Mouse (Mus musculus) forebrain, postnatal 0 days (tissue): ENCODE measurements around the gene Plxnd1. TPM values are rescaled to one million over a fixed set of nuclear protein-coding genes. Genes with fewer than 3 reads are reported as not detected.

Experiments
- ATAC-seq: fragments of 200-750 bp; cut with Nextera tagmentation; 2 replicates; pipeline ENCODE4 v1.8.0; 2017; ENCODE audit warnings: mild to moderate bottlenecking, moderate library complexity
- DNase-seq: peaks from one replicate; pipeline ENCODE4 v3.0.0-alpha.2; 2015
- H3K27ac ChIP-seq: fragments of 300-500 bp; sonication (generic); 2 replicates; pipeline ENCODE4 v1.5.1; 2014; ENCODE audit warnings: low read depth, mild to moderate bottlenecking, antibody characterized with exemption, low read length, moderate library complexity, mixed read lengths
- H3K27me3 ChIP-seq: fragments of 300-500 bp; sonication (generic); 2 replicates; pipeline ENCODE4 v1.6.1; 2014; ENCODE audit warnings: mild to moderate bottlenecking, low read length, mixed read lengths; ENCODE audit not compliant: insufficient read depth
- H3K36me3 ChIP-seq: fragments of 300-500 bp; sonication (generic); 2 replicates; pipeline ENCODE4 v1.6.1; 2014; ENCODE audit warnings: mild to moderate bottlenecking, moderate library complexity; ENCODE audit not compliant: insufficient read depth
- H3K4me1 ChIP-seq: fragments of 300-500 bp; sonication (generic); 2 replicates; pipeline ENCODE4 v1.6.1; 2014; ENCODE audit warnings: antibody characterized with exemption; ENCODE audit not compliant: insufficient read depth
- H3K4me2 ChIP-seq: fragments of 300-500 bp; sonication (generic); 2 replicates; pipeline ENCODE4 v1.6.1; 2014; ENCODE audit warnings: low read depth, mild to moderate bottlenecking, moderate library complexity
- H3K4me3 ChIP-seq: fragments of 300-500 bp; sonication (generic); 2 replicates; pipeline ENCODE4 v1.5.1; 2014; ENCODE audit warnings: low read depth, low read length, mixed read lengths
- H3K9ac ChIP-seq: fragments of 300-500 bp; sonication (generic); 2 replicates; pipeline ENCODE4 v1.6.1; 2014; ENCODE audit warnings: mild to moderate bottlenecking
- H3K9me3 ChIP-seq: fragments of 300-500 bp; sonication (generic); 2 replicates; pipeline ENCODE4 v1.6.1; 2016; ENCODE audit warnings: low read length
- CTCF ChIP-seq: sonication (generic); IDR thresholded peaks from 2 replicates; pipeline ENCODE4 v1.5.1; 2016; ENCODE audit warnings: antibody characterized with exemption, control low read depth, low read depth
- WGBS: fragments of 180-500 bp; shearing (Covaris S2); extraction: QIAGEN DNeasy Blood & Tissue Kit; methylation state at CpG from one replicate; pipeline ENCODE4 v1.1.7; 2014; 5-methylcytosine and 5-hydroxymethylcytosine counted together
- polyA plus RNA-seq: library from polyadenylated mRNA; unstranded; fragments of >200 nt; fragmentation: Nextera tagmentation; extraction: Ambion mirVana; gene quantifications from 2 replicates; pipeline ENCODE4 v1.2.1, GENCODE M21; 2015
- total RNA-seq: library from RNA; depleted of rRNA; stranded (reverse); fragments of >200 nt; gene quantifications from 2 replicates; pipeline ENCODE4 v1.2.3, GENCODE M21; 2014

Plxnd1 gene
- total and polyA plus RNA-seq, 2 experiments from 2014 or later: 17.6 to 44.1 TPM

DNA sequence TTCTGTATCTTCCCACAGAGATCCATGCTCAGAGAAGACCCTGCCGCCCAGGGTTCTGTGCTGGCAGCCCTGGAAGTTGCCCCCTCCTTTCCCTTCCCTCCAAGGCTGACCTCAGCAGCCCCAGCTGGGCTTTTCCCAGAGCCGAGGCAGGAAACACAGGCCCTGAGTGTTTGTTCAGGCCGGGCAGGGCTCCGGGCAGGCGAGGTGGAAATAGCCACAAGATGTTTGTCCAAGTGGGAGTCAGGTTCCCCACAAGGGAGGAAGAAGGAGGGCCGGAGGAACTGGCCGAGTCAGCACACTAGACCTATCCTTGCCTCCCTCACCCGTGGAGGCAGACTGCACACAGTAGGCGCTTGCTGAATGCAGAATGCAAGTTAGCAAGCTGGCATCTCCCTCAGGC lies 11.9 kb upstream of the Plxnd1 start:
- ATAC-seq (no peak), DNase-seq (no peak)
- Histone ChIP-seq H3K4me2 (no peak overlapping the region), H3K9me3 (no peaks in the 10 kb centered on the region), H3K9ac (no peak overlapping the region), H3K4me1 (no peaks in the 10 kb centered on the region), H3K36me3 (no peaks in the 10 kb centered on the region), H3K27ac (no peak overlapping the region), H3K4me3 (no peak overlapping the region), H3K27me3 (no peaks in the 10 kb centered on the region)
- WGBS: 59% methylated on average over 9 of the region's 9 CpGs
- TF ChIP-seq CTCF: no peak

- DNase-seq (no peak), ATAC-seq (no peak)
- Histone ChIP-seq H3K4me3 (no peak overlapping the region), H3K9me3 (no peaks in the 10 kb centered on the region), H3K27ac (no peak overlapping the region), H3K36me3 (no peaks in the 10 kb centered on the region), H3K27me3 (no peaks in the 10 kb centered on the region), H3K9ac (no peak overlapping the region), H3K4me2 (no peak overlapping the region), H3K4me1 (no peaks in the 10 kb centered on the region)
- no peak for TF ChIP-seq CTCF
- WGBS: 71% methylated on average over 4 of the region's 4 CpGs
Measured at GRCm38 (mm10) chr6:116005959-116006288, 11.1 kb upstream of the Plxnd1 start.

GRCm38 (mm10) chr6:116005275-116005958 lies 10.6 kb upstream of the Plxnd1 start:
- H3K9me3 ChIP-seq: no peaks in the 10 kb centered on the region
- 71% methylated on average over 17 of the region's 17 CpGs for WGBS
- no peaks in the 10 kb centered on the region for H3K27me3 ChIP-seq
- H3K36me3 ChIP-seq: no peaks in the 10 kb centered on the region
- H3K4me2 ChIP-seq: no peak overlapping the region
- TF ChIP-seq CTCF: no peak
- no peak for ATAC-seq
- no peak overlapping the region for H3K27ac ChIP-seq
- no peak for DNase-seq
- no peaks in the 10 kb centered on the region for H3K4me1 ChIP-seq
- no peak overlapping the region for H3K9ac ChIP-seq
- H3K4me3 ChIP-seq: no peak overlapping the region

GRCm38 (mm10) chr6:116004716-116005115 lies 9.9 kb upstream of the Plxnd1 start:
- H3K27me3 ChIP-seq: no peaks in the 10 kb centered on the region
- no peak overlapping the region for H3K4me3 ChIP-seq
- H3K36me3 ChIP-seq: no peaks in the 10 kb centered on the region
- no peak overlapping the region for H3K9ac ChIP-seq
- no peak overlapping the region for H3K27ac ChIP-seq
- DNase-seq (no peak), ATAC-seq (no peak)
- no peak overlapping the region for H3K4me2 ChIP-seq
- TF ChIP-seq CTCF: no peak
- H3K9me3 ChIP-seq: no peaks in the 10 kb centered on the region
- no peaks in the 10 kb centered on the region for H3K4me1 ChIP-seq
- 82% methylated on average over 6 of the region's 6 CpGs for WGBS

- WGBS: 65% methylated on average over 7 of the region's 7 CpGs
- no peak for ATAC-seq
Measured at GRCm38 (mm10) chr6:116004069-116004468, 9.3 kb upstream of the Plxnd1 start.

GRCm38 (mm10) chr6:116003516-116003915 lies 8.7 kb upstream of the Plxnd1 start:
- WGBS: 68% methylated on average over 5 of the region's 5 CpGs
- no peak overlapping the region for H3K4me2 ChIP-seq
- no peaks in the 10 kb centered on the region for H3K27me3 ChIP-seq

More at GRCm38 (mm10) chr6:116004069-116004468, 9.3 kb upstream of the Plxnd1 start:
- H3K9me3 ChIP-seq: no peaks in the 10 kb centered on the region
- no peak for DNase-seq
- TF ChIP-seq CTCF: no peak
- no peaks in the 10 kb centered on the region for H3K4me1 ChIP-seq
- no peak overlapping the region for H3K4me3 ChIP-seq
- H3K36me3 ChIP-seq: no peaks in the 10 kb centered on the region
- H3K27ac ChIP-seq: no peak overlapping the region
- no peak overlapping the region for H3K9ac ChIP-seq
- no peaks in the 10 kb centered on the region for H3K27me3 ChIP-seq
- H3K4me2 ChIP-seq: no peak overlapping the region

DNA sequence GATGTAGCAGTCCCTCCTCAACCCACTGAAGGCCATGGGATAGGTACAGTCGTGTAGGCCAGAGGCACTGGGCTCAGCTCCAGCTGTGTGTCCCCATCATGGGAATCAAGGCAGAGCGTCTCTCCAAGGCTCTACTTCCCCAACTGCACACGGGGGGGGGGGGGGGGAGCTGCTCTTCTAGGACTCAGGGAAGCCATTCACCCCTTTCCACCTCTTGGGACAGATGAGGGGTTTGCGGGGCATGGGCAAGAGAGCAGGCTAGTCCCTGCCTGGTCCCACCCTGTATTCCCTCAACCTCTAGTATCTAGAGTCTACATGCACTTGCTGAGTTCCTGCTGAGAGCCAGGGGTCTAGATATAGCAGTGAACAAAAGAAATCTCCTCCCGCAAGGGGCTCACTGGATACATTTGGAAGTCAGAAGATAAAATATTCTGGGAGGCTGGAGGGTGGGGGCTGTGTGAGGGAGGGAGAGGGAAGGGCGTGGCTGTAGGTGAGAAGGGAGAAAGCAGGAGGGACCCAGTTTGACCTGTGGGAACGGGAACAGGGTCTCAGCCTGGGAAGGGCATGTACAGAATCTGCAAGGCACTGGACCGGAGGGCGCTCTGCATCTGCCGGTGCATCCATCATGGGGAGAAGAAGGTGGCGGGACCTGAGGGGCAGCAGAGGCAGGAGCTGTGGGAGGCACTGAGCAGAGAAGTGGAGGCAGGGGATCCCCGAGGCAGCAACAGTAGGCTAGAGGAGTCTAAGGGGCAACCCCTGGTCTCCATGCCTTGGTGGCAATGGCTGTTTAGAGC lies 7.7 kb upstream of the Plxnd1 start:
- ATAC-seq: no peak
- 75% methylated on average over 12 of the region's 12 CpGs for WGBS
- H3K27ac ChIP-seq: no peak overlapping the region

More at GRCm38 (mm10) chr6:116003516-116003915, 8.7 kb upstream of the Plxnd1 start:
- no peak overlapping the region for H3K4me3 ChIP-seq
- no peak for DNase-seq
- H3K9me3 ChIP-seq: no peaks in the 10 kb centered on the region
- H3K4me1 ChIP-seq: no peaks in the 10 kb centered on the region
- ATAC-seq: no peak
- H3K36me3 ChIP-seq: no peaks in the 10 kb centered on the region
- no peak for TF ChIP-seq CTCF
- H3K9ac ChIP-seq: no peak overlapping the region
- H3K27ac ChIP-seq: no peak overlapping the region

More for the DNA sequence above, 7.7 kb upstream of the Plxnd1 start:
- H3K36me3 ChIP-seq: no peaks in the 10 kb centered on the region
- DNase-seq: no peak
- no peak overlapping the region for H3K4me3 ChIP-seq
- H3K4me1 ChIP-seq: no peaks in the 10 kb centered on the region
- no peaks in the 10 kb centered on the region for H3K9me3 ChIP-seq
- H3K9ac ChIP-seq: no peak overlapping the region
- no peak for TF ChIP-seq CTCF
- no peak overlapping the region for H3K4me2 ChIP-seq
- no peaks in the 10 kb centered on the region for H3K27me3 ChIP-seq
